Mouse (Mus musculus): ENCODE results near the gene Enox1. TPM values are rescaled to one million over a fixed set of nuclear protein-coding genes. Genes with fewer than 3 reads are reported as not detected.

Enox1 gene
- polyA plus RNA-seq, 1 experiment from 2014 or later, result 2.5 TPM

GRCm38 (mm10) chr14:77279143-77279542, 122.6 kb downstream of the Enox1 start:
- no peak overlapping the region for H3K4me3 ChIP-seq
- no peaks in the 10 kb centered on the region for H3K9me3 ChIP-seq
- no peak overlapping the region for H3K9ac ChIP-seq
- no peak for ATAC-seq (ENCODE audit: extremely low read depth, insufficient number of reproducible peaks, low FRiP score, low TSS enrichment)
- H3K27me3 ChIP-seq (replicated peaks), result no peaks in the 10 kb centered on the region
- no peak overlapping the region for H3K27ac ChIP-seq (replicated peaks)
- no peaks in the 10 kb centered on the region for H3K4me1 ChIP-seq
- no peaks in the 10 kb centered on the region for H3K36me3 ChIP-seq
- H3K4me2 ChIP-seq, result no peak overlapping the region
- 80% methylated on average over 4 of the region's 4 CpGs for WGBS

- Histone ChIP-seq H3K36me3 (no peaks in the 10 kb centered on the region), H3K9me3 (no peaks in the 10 kb centered on the region), H3K27ac (replicated peaks) (no peak overlapping the region), H3K4me1 (no peaks in the 10 kb centered on the region), H3K9ac (no peak overlapping the region), H3K27me3 (replicated peaks) (no peaks in the 10 kb centered on the region), H3K4me2 (no peak overlapping the region), H3K4me3 (no peak overlapping the region)
- ATAC-seq (ENCODE audit: extremely low read depth, insufficient number of reproducible peaks, low FRiP score, low TSS enrichment), result no peak
- WGBS, result 63% methylated on average over 2 of the region's 2 CpGs
Measured at GRCm38 (mm10) chr14:77280454-77280853, 123.9 kb downstream of the Enox1 start.

- H3K27ac ChIP-seq (replicated peaks), result no peak overlapping the region
- ATAC-seq (ENCODE audit: extremely low read depth, insufficient number of reproducible peaks, low FRiP score, low TSS enrichment), result no peak
- H3K4me1 ChIP-seq, result no peaks in the 10 kb centered on the region
- H3K4me2 ChIP-seq, result no peak overlapping the region
- H3K36me3 ChIP-seq, result no peaks in the 10 kb centered on the region
- WGBS, result 72% methylated on average over 7 of the region's 7 CpGs
- no peak overlapping the region for H3K9ac ChIP-seq
- H3K27me3 ChIP-seq (replicated peaks), result no peaks in the 10 kb centered on the region
- H3K4me3 ChIP-seq, result no peak overlapping the region
- no peaks in the 10 kb centered on the region for H3K9me3 ChIP-seq
Measured at GRCm38 (mm10) chr14:77280893-77281292, 124.3 kb downstream of the Enox1 start.

GRCm38 (mm10) chr14:77283939-77284338, 127.4 kb downstream of the Enox1 start:
- WGBS, result 64% methylated on average over 4 of the region's 4 CpGs
- H3K27ac ChIP-seq (replicated peaks), result no peak overlapping the region
- H3K9ac ChIP-seq, result no peak overlapping the region
- H3K4me1 ChIP-seq, result no peaks in the 10 kb centered on the region
- no peak overlapping the region for H3K4me3 ChIP-seq
- no peak for ATAC-seq (ENCODE audit: extremely low read depth, insufficient number of reproducible peaks, low FRiP score, low TSS enrichment)
- no peaks in the 10 kb centered on the region for H3K36me3 ChIP-seq
- no peaks in the 10 kb centered on the region for H3K27me3 ChIP-seq (replicated peaks)
- no peaks in the 10 kb centered on the region for H3K9me3 ChIP-seq
- H3K4me2 ChIP-seq, result no peak overlapping the region

- Histone ChIP-seq H3K27me3 (replicated peaks) (no peaks in the 10 kb centered on the region), H3K4me1 (no peaks in the 10 kb centered on the region), H3K27ac (replicated peaks) (no peak overlapping the region), H3K9me3 (no peaks in the 10 kb centered on the region), H3K36me3 (no peaks in the 10 kb centered on the region), H3K4me2 (no peak overlapping the region), H3K4me3 (no peak overlapping the region), H3K9ac (no peak overlapping the region)
- WGBS, result 87% methylated on average over 3 of the region's 3 CpGs
- no peak for ATAC-seq (ENCODE audit: extremely low read depth, insufficient number of reproducible peaks, low FRiP score, low TSS enrichment)
Measured at GRCm38 (mm10) chr14:77285453-77285852, 128.9 kb downstream of the Enox1 start.

DNA sequence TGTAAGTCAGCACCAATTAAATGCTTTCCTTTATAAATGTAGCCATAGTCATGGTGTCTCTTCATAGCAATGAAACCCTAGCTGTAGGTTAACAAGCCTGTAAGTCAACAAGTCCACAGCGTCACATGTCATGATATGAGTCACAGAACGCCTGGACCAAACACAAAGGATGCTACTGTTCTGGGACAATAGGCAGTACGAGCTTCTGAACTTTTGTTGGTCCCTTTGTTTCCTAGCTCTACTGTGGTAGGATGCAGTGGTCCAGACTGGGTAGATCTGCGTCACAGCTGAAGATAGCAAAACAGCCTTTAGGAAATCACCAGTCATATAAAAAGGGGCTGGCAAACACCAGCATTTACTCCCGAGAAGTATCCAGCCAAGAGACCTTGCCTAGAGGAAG, 135.2 kb downstream of the Enox1 start:
- 78% methylated on average over 5 of the region's 5 CpGs for WGBS
- no peaks in the 10 kb centered on the region for H3K4me1 ChIP-seq
- H3K36me3 ChIP-seq, result no peaks in the 10 kb centered on the region
- no peak overlapping the region for H3K4me3 ChIP-seq
- no peaks in the 10 kb centered on the region for H3K27me3 ChIP-seq (replicated peaks)
- no peak overlapping the region for H3K4me2 ChIP-seq
- H3K9me3 ChIP-seq, result no peaks in the 10 kb centered on the region
- no peak overlapping the region for H3K9ac ChIP-seq
- no peak for ATAC-seq (ENCODE audit: extremely low read depth, insufficient number of reproducible peaks, low FRiP score, low TSS enrichment)
- H3K27ac ChIP-seq (replicated peaks), result no peak overlapping the region

DNA sequence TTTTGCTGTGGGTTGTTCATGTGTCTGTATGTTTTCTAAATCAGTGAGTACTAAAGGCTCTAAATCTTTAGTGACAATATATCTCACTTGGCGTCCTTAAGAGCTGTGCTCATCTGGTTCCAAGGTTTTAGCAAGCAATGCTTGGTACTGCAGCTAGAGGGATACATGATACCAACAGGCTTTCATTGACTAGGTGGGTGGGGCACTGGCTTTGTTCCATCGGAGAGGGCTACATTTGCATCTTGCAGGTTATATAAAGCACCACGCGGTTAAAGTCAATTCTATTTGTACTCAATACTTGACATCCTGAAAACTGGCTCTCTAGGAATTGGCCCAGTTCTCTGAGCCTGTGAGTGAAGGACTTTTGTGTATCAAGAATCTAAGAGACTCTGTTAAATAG, 140.5 kb downstream of the Enox1 start:
- H3K4me3 ChIP-seq, result no peak overlapping the region
- 64% methylated on average over 4 of the region's 4 CpGs for WGBS
- ATAC-seq (ENCODE audit: extremely low read depth, insufficient number of reproducible peaks, low FRiP score, low TSS enrichment), result no peak

DNA sequence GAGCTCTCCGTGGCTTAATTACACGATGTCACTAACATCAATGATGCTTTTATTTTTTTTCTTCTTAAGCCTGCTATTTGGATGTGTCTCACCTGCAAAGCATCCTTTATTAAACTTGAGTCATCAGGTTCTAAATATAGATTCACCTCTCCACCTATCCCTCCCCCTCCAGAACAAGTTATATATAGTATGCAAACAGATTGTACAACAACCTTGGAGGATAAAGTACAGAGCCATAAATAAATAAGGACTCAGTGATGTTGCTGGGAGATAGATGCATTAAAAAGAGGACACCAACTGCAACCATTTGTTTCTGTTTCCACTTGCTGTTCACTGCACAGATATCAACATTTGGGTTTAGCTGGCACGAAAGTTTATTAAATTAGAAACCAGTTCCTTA, 141.8 kb downstream of the Enox1 start:
- H3K4me1 ChIP-seq, result 0 out of 2 replicates have a peak, but pooled peaks cover 4% of the 10 kb centered on the region
- H3K4me3 ChIP-seq, result no peak overlapping the region
- no peaks in the 10 kb centered on the region for H3K27me3 ChIP-seq (replicated peaks)
- H3K9ac ChIP-seq, result no peak overlapping the region
- no peaks in the 10 kb centered on the region for H3K36me3 ChIP-seq
- WGBS, result 84% methylated on average over 3 of the region's 3 CpGs
- H3K4me2 ChIP-seq, result no peak overlapping the region
- no peaks in the 10 kb centered on the region for H3K9me3 ChIP-seq
- no peak overlapping the region for H3K27ac ChIP-seq (replicated peaks)
- no peak for ATAC-seq (ENCODE audit: extremely low read depth, insufficient number of reproducible peaks, low FRiP score, low TSS enrichment)

More for the DNA sequence above, 140.5 kb downstream of the Enox1 start:
- no peaks in the 10 kb centered on the region for H3K9me3 ChIP-seq
- no peak overlapping the region for H3K4me2 ChIP-seq
- no peaks in the 10 kb centered on the region for H3K27me3 ChIP-seq (replicated peaks)
- 0 out of 2 replicates have a peak, but pooled peaks cover 4% of the 10 kb centered on the region for H3K4me1 ChIP-seq
- H3K27ac ChIP-seq (replicated peaks), result no peak overlapping the region
- no peak overlapping the region for H3K9ac ChIP-seq
- no peaks in the 10 kb centered on the region for H3K36me3 ChIP-seq

GRCm38 (mm10) chr14:77309571-77309970, 153.0 kb downstream of the Enox1 start:
- no peaks in the 10 kb centered on the region for H3K36me3 ChIP-seq
- H3K4me1 ChIP-seq, result peaks cover 10% of the 10 kb centered on the region
- H3K4me3 ChIP-seq, result no peak overlapping the region
- no peaks in the 10 kb centered on the region for H3K27me3 ChIP-seq (replicated peaks)
- H3K27ac ChIP-seq (replicated peaks), result no peak overlapping the region
- H3K9ac ChIP-seq, result no peak overlapping the region
- H3K9me3 ChIP-seq, result no peaks in the 10 kb centered on the region
- WGBS, result 51% methylated on average over 3 of the region's 3 CpGs
- H3K4me2 ChIP-seq, result no peak overlapping the region
- ATAC-seq (ENCODE audit: extremely low read depth, insufficient number of reproducible peaks, low FRiP score, low TSS enrichment), result no peak

DNA sequence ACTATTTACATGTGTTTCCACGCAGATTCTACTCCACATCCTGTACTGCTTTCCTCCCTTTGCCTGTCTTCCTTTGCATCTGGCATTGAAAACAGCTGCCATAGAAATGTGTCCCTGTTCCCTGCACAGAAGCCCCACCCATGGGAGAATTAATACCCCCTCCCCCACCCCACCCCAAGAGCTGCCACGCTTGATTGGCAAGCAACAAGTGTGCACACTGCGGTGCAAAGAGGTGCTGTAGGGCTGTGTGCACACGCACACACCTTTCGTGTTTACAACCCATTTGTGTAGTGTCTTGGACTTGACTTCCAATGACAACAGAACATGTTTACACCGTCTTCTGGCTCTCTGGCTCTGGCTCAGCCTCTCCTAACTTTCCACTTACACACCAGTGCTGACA, 154.9 kb downstream of the Enox1 start:
- Histone ChIP-seq H3K4me2 (no peak overlapping the region), H3K36me3 (no peaks in the 10 kb centered on the region), H3K27me3 (replicated peaks) (no peaks in the 10 kb centered on the region), H3K4me3 (no peak overlapping the region), H3K4me1 (peaks cover 10% of the 10 kb centered on the region), H3K9me3 (no peaks in the 10 kb centered on the region), H3K9ac (no peak overlapping the region), H3K27ac (replicated peaks) (no peak overlapping the region)
- 73% methylated on average over 6 of the region's 6 CpGs for WGBS
- no peak for ATAC-seq (ENCODE audit: extremely low read depth, insufficient number of reproducible peaks, low FRiP score, low TSS enrichment)

- no peak for ATAC-seq (ENCODE audit: extremely low read depth, insufficient number of reproducible peaks, low FRiP score, low TSS enrichment)
- Histone ChIP-seq H3K9ac (no peak overlapping the region), H3K27me3 (replicated peaks) (no peaks in the 10 kb centered on the region), H3K4me3 (no peak overlapping the region), H3K4me1 (no peaks in the 10 kb centered on the region), H3K4me2 (no peak overlapping the region), H3K27ac (replicated peaks) (no peak overlapping the region), H3K9me3 (no peaks in the 10 kb centered on the region), H3K36me3 (no peaks in the 10 kb centered on the region)
- whole genome bisulfite sequencing, result 78% methylated on average over 7 of the region's 7 CpGs
Measured at GRCm38 (mm10) chr14:77319396-77319795, 162.8 kb downstream of the Enox1 start.

GRCm38 (mm10) chr14:77324348-77324747, 167.8 kb downstream of the Enox1 start:
- no peak for ATAC-seq (ENCODE audit: extremely low read depth, insufficient number of reproducible peaks, low FRiP score, low TSS enrichment)

More at GRCm38 (mm10) chr14:77324348-77324747, 167.8 kb downstream of the Enox1 start:
- Histone ChIP-seq H3K9ac (no peak overlapping the region), H3K4me1 (no peaks in the 10 kb centered on the region), H3K9me3 (no peaks in the 10 kb centered on the region), H3K4me3 (no peak overlapping the region), H3K36me3 (no peaks in the 10 kb centered on the region), H3K4me2 (no peak overlapping the region), H3K27me3 (replicated peaks) (no peaks in the 10 kb centered on the region), H3K27ac (replicated peaks) (no peak overlapping the region)
- 83% methylated on average over 2 of the region's 2 CpGs for WGBS
